Mouse (Mus musculus) embryonic fibroblast, embryonic 13.5 days (primary cell): Measurements from ENCODE around the gene Serpina1c.
"Not testable (repeated sequence)": the region's sequence is repeated elsewhere in the genome, so short reads cannot be mapped to it uniquely, and the experiment has no call there.

ENCODE experiments used
- CTCF ChIP-seq: IDR thresholded peaks from 2 replicates; pipeline ENCODE4 v1.5.1; 2011; ENCODE audit warnings: mild to moderate bottlenecking, control low read depth, low read length, moderate library complexity, borderline replicate concordance; ENCODE audit not compliant: insufficient read depth
- POLR2A ChIP-seq: IDR thresholded peaks from 2 replicates; pipeline ENCODE4 v1.6.1; 2011; ENCODE audit warnings: low read depth, mild to moderate bottlenecking, control low read depth, low read length, moderate library complexity

- TF ChIP-seq POLR2A, CTCF: not testable (repeated sequence)
Observed at GRCm38 (mm10) chr12:103901929-103902328, 2.8 kb downstream of the Serpina1c start.
